Mouse (Mus musculus) frontal cortex, postnatal 25 days (tissue): ENCODE measurements around the gene Gm10153.
"Not testable (repeated sequence)": the region's sequence is repeated elsewhere in the genome, so short reads cannot be mapped to it uniquely, and the experiment has no call there.

Experiments
- DNase-seq, 2 experiments: peaks; one replicate each; pipeline ENCODE4 v3.0.0; 2022; ENCODE audit warnings: low spot score in 2 of 2

Gm10153 gene

GRCm38 (mm10) chr7:142190289-142190688 is at the start of gene Gm10153:
Gene Gm10153 (minus strand): TSS chr7:142190389.
- DNase-seq: no peak

DNA sequence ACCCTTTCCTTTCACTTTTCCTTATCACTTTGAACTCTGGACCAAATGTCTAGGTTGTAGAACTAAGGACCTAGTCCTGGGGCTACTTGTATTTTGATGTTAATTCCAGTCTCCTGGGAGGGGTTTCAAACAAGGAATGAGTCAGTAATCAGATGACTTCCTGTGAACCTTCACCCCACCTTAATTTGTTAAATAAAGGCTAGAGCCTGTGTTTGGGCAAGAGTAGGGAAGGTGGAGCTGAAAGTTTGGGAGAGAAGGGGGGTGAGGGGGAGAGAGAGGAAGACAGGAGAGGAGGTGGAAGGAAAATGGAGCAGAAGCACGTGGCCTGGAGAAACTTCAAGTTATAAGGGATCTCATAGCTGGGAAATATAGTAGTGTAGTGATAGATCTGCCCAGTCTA is 41.4 kb upstream of the Gm10153 start:
- DNase-seq: no peak

DNA sequence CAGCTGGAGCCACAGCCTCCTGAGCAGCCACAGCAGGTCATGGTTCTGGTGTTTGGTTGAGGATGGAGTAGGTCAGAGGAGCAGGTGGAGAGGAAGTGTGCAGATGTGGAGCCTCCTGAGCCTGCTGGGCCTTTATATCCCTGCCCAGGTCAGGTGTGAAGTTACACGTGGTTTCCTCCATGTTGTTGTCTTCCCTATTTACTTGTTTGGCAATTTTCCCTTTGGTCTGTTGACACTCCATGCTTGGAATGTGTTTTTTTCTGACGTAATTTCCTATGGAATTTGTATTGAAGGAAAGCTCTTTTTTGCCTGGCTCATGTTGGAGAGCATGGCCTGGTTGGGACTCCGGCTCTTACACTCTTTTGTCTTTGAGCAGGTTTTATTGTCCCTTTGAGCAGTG is 39.7 kb upstream of the Gm10153 start, which contains the start of gene Krtap5-5:
Gene Krtap5-5 (minus strand): TSS at position 101 of the 400 bp plus-strand sequence.
- DNase-seq: not testable (repeated sequence)

DNA sequence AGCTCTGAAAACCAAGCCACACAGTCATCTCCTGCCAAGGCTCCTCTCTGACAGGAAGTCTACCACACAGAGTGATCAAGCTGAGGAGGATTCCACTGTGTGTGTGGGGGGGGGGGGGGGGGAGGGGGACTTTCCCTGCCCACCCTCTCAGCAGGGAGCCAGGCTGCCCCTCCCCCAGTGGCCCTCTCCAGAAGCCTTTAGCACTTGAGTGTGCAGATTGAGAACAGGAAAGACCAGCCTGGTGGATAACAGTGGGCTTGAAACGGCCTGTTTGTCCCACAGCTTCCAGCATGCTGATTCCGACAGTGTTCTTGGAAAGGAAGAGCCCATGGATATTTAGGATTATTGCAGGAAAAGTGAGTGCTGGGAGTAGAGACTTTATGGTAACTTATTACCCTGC is 34.3 kb upstream of the Gm10153 start:
- DNase-seq: no peak

- not testable (repeated sequence) for DNase-seq
Measured at GRCm38 (mm10) chr7:142212136-142212535, 21.9 kb upstream of the Gm10153 start.

DNA sequence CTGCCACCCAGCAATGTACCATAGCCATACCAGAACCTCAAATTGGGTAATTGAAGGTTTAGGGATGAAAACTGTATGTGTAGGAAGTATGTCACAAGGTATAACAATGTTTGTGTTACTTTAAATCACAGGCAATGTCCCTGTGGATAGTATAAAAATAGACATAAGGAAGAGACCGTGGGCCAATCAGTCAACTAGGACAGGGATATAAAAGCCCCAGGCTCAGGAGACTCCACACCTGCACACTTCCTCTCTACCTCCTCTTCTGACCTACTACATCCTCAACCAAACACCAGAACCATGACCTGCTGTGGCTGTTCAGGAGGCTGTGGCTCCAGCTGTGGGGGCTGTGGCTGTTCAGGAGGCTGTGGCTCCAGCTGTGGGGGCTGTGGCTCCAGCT is 21.4 kb upstream of the Gm10153 start, which contains the start of gene Gm7579:
Gene Gm7579 (plus strand): TSS at position 301 of the 400 bp plus-strand sequence.
- DNase-seq: no peak

- not testable (repeated sequence) for DNase-seq
Measured at GRCm38 (mm10) chr7:142206891-142207290, 16.7 kb upstream of the Gm10153 start.

DNA sequence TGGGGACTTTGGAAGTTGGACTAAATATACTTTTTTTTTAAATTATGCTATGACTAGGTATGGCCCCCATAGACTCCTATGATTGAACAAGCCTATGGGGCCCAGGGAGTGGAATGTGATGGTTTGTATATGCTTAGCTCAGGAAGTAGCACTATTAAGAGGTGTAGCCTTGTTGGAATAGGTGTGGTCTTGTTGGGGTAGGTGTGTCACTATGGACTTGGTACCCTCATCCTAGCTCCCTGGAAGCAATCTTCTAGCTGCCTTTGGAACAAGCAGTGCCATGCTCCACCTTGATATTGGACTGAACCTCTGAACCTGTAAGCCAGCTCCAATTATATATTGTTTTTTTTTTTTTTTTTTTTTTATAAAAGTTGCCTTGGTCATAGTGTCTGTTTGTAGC is 15.3 kb upstream of the Gm10153 start:
- DNase-seq: no peak

GRCm38 (mm10) chr7:142201064-142201463 is 10.9 kb upstream of the Gm10153 start, which contains the start of gene Krtap5-3:
Gene Krtap5-3 (plus strand): TSS chr7:142201364.
- DNase-seq: no peak

DNA sequence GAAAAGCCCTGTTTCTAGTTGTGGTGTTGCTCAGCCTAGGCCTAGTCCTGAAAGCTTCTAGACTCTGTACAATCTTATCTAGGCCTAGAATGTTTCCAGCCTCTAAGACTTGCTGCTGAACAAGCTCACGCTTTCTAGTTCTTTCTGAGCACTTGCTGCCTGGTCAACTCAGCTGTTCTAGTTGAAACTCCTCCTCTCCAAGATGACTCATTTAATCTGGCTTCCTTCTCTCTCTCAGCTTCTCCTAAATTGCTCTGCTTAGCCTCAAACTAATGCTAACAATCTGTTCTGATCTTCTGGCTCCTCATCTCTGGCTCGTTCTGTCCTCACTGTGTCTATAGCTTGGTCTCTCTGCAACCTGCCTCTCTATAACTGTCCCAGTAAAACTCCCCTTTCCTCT is 8.6 kb upstream of the Gm10153 start:
- DNase-seq: no peak

DNA sequence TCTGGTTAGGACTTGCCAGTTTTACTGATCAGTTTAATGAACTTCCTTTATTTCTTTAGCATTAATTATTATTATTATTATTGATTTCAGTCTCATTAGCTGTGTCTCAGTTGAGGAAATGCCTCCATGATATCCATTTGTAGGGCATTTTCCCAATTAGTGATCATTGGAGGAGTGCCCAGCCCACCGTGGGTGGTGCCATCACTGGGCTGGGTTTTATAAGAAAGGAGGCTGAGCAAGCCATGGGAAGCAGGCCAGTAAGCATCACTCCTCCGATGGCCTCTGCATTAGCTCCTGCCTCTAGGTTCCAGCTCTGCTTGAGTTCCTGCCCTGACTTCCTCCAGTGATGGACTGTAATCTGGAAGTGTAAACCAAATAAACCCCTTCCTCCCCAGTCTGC is 2.0 kb downstream of the Gm10153 start:
- DNase-seq: no peak

DNA sequence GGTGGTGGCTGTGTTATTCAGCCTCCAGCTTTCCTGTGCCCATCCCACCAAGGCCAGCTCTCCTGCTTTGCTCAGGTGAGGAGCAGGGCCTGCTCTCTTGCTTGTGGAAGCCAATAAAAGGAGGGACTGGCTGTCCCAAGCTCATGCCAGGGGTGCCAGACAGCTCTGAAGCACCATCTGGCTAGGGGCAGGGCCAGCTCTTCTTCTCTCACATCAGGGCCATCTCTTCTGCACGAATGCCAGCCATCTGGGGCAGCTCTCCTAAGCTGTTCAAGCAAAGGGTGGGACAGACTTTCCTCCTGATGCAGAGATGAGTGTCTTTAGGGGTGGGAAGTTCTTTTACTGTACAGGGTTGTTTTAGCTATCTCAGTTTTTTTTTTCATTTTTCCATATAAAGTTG is 9.2 kb downstream of the Gm10153 start:
- no peak for DNase-seq

GRCm38 (mm10) chr7:142178685-142179084 is 11.5 kb downstream of the Gm10153 start:
- no peak for DNase-seq

- not testable (repeated sequence) for DNase-seq
Measured at GRCm38 (mm10) chr7:142175905-142176304, 14.3 kb downstream of the Gm10153 start, which contains the start of gene Krtap5-2. Gene Krtap5-2 (minus strand): TSS chr7:142176005.

DNA sequence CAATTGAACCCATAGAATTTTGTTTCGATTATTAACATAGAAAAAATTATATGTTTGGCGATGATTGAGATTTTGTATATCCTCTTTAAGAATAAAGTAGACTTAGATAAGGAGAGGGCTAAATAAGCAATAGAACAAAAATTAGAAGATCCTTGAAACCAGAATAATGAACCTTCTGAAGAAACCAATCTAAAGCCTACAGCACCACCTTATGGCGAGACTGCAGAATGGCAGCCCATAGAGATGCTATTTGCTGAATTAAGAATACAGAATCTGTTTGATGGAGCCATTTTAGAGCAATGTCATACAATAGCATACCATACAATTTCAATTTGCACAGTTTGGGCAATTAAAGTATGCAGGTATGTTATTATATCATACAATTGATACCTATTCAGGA is 20.4 kb downstream of the Gm10153 start:
- DNase-seq: no peak

DNA sequence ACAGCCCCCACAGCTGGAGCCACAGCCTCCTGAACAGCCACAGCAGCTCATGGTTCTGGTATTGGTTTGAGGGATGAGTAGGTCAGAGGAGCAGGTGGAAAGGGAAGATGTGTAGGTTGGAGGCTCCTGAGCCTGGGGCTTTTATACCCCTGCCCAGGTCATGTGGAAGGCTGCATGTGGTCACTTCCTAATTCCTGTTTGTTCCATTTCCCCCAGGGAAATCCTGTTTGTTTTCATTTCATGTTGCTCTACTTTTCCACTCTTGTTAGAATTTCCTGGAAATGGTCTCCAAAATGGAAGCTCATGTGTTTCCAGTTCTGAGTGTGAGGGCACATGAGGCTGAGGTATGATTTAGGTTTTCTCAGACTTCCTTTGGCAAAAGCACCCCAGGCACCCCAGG is 24.6 kb downstream of the Gm10153 start, which contains the start of gene Gm4553:
Gene Gm4553 (minus strand): TSS at position 101 of the 400 bp plus-strand sequence.
- DNase-seq: not testable (repeated sequence)

DNA sequence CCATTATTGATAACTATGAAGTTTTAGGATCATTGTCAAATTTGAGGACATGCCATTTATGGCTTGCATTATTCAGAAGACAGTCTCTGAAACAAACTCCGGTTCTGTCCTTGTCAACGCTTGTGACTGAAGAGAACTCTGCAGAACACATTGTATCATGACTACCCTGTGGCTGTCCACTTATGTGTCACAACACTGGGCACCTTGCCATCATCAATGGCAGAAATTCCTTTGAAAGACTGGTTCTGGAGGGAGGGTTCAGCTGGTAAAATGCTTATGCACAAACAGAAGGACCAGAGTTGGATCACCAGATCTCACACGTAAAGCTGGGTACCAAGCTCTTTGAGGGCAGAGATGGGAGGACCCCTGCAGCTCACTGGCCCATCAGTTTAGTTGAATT is 30.8 kb downstream of the Gm10153 start:
- DNase-seq: no peak

GRCm38 (mm10) chr7:142157013-142157412 is 33.2 kb downstream of the Gm10153 start, which contains the start of gene Gm29735:
Gene Gm29735 (minus strand): TSS chr7:142157113.
- not testable (repeated sequence) for DNase-seq

DNA sequence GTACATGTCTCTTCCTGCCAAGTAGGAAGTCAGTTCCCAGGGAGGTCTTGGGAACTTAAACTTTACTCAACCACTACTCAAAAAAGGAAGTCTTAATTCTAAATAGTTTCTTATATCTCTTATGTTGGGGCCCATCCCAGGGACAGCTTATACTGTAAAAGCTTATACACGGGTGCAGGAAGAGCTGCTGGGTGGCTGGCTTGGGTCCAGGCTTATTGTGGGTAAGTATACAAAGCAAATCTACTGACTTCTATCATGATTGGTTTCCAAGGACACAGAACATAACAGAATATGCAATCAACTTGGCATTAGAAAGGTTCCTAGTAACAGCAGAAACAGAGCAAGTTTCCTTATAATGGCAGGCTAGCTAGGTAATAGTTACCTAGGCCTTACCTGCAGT is 34.9 kb downstream of the Gm10153 start:
- DNase-seq: no peak

GRCm38 (mm10) chr7:142152191-142152590 is 38.0 kb downstream of the Gm10153 start:
- DNase-seq: no peak

GRCm38 (mm10) chr7:142148633-142149032 is 41.6 kb downstream of the Gm10153 start:
- no peak for DNase-seq

GRCm38 (mm10) chr7:142146033-142146432 is 44.2 kb downstream of the Gm10153 start:
- DNase-seq: peak in 1 of 2 experiments; percentile 20

DNA sequence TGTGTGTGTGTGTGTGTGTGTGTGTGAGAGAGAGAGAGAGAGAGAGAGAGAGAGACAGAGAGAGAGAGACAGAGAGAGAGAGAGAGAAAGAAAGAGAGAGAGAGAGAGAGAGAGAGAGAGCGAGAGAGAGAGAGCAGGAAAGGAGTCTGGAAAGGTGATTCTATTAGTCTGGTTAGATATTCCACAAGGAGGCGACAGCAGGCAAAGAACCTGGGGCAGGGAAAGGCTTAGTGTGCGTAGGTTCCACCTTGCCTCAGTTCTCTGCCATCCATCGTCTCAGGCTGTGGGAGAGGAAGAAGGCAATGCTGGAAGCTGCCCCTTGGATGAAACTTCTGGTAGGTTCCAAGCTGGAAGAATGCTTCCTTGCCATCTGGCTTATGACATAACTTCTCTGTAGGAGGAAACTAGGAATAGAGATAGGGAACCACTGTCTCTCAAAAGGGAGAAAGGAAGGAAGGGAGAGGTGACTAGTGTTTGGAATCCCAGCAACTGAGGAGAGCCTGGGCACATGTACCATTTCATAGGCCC is 44.7 kb downstream of the Gm10153 start:
- DNase-seq: no peak

- DNase-seq: no peak
Measured at GRCm38 (mm10) chr7:142144507-142144906, 45.7 kb downstream of the Gm10153 start, which contains the start of gene Gm45337. Gene Gm45337 (minus strand): TSS chr7:142144607.
